Mouse (Mus musculus): ENCODE results near the gene Tnip1. TPM values are rescaled to one million over a fixed set of nuclear protein-coding genes. Genes with fewer than 3 reads are reported as not detected.

The Tnip1 gene
- total and polyA plus RNA-seq, 3 experiments = 8.1 to 19.7 TPM; not detected in 1

DNA sequence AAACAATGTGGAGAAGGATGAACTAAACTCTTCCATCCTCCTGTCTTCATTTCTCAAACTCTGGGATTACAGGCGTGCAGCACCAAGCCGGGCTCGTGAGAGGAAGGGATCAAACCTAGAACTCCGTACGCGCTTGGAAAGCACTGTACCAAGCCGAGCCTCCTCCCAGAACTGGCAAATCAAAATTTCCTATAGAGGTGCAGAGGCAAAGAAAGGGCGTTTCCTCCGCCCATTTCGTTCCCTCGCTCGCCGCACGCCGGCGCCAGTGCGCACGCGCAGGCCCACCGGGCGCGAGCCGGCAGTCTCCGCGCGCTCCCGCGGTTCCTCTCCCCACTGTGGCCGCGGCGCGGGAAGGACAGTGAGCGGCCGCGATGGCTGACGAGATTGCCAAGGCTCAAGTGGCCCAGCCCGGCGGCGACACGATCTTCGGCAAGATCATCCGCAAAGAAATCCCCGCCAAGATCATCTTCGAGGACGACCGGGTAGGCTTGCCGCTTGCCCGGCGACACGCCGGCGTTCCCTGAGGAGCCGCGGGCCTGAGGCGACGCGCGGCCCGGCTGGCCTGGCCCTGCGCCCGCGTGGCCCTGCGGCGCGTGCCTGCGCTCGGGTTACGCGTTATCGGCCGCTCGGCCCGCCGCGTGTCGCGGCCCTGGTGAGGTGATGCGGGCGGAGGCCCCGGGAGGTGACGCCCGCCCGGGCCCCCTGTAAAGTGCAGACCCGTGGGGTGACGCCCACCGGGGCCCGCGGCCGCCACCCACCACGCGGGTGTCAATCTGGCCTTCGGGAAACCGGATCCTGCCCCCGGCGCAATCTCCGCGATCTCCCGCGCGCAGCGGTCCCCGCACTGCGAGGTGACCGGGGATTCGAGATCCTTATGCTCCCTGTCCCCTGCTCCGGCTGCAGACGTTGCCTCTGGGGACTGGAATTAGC lies 96.3 kb downstream of the Tnip1 start, which contains the start of gene Hint1 (continued):
- peak; percentile 99 for TF ChIP-seq NRF1 (IDR thresholded peaks at IDR 0.05; ENCODE audit: insufficient read depth, low read depth, low read length, poor library complexity, severe bottlenecking)
- peak; percentile 82; the same call in 1 of the 2 replicates for TF ChIP-seq POLR2AphosphoS2 (IDR thresholded peaks at IDR 0.05; ENCODE audit: low read length)
- TF ChIP-seq KAT2A (conservative IDR thresholded peaks at IDR 0.05; ENCODE audit: low read depth, low read length) = no peak; the same call in 1 of the 2 replicates
- TF ChIP-seq EP300 (IDR thresholded peaks at IDR 0.05; ENCODE audit: low read depth in 1 of 2, low read length in 2 of 2) = no peak

- H3K27me3 ChIP-seq (ENCODE audit: control insufficient read depth in 1 of 2, insufficient read depth in 2 of 2, low read length in 2 of 2) = no peaks in the 10 kb centered on the region
- peak overlapping the region; percentile 70 for H3K27ac ChIP-seq (ENCODE audit: control insufficient read depth, low read depth, low read length)
- H3K79me2 ChIP-seq (ENCODE audit: control insufficient read depth, insufficient read depth, low read length, poor library complexity) = peaks cover 21% of the 10 kb centered on the region
- peaks cover 7 to 27% of the 10 kb centered on the region in 2 experiments for H3K4me1 ChIP-seq (ENCODE audit: control insufficient read depth in 1 of 2, insufficient read depth in 2 of 2, low read length in 2 of 2)
- H3K9ac ChIP-seq (ENCODE audit: control insufficient read depth, low read depth, low read length, poor library complexity, severe bottlenecking) = peak overlapping the region; percentile 69
- DNase-seq (ENCODE audit: low read depth, low spot score) = peak; percentile 78
- H3K9me3 ChIP-seq (replicated peaks; ENCODE audit: insufficient read depth, low read length) = no peaks in the 10 kb centered on the region
- peak overlapping the region; percentile 65 to 81 for H3K4me3 ChIP-seq (ENCODE audit: control insufficient read depth in 1 of 2, insufficient read depth in 1 of 2, low read depth in 2 of 2, low read length in 2 of 2)
- H3K36me3 ChIP-seq (ENCODE audit: control insufficient read depth in 1 of 2, insufficient read depth in 2 of 2, low read length in 2 of 2) = peaks cover 2 to 28% of the 10 kb centered on the region in 2 experiments; a peak in 3 of 4 replicates
- TF ChIP-seq ZKSCAN1 (IDR thresholded peaks at IDR 0.05; ENCODE audit: low read depth, low read length) = no peak
- no peak for TF ChIP-seq POLR2AphosphoS2 (IDR thresholded peaks at IDR 0.05; ENCODE audit: low read length)
- no peak for TF ChIP-seq ZC3H11A (IDR thresholded peaks at IDR 0.05; ENCODE audit: low read depth, low read length)
- no peak for TF ChIP-seq HCFC1 (IDR thresholded peaks at IDR 0.05; ENCODE audit: low read depth, low read length)
- TF ChIP-seq MYC (IDR thresholded peaks at IDR 0.05; ENCODE audit: low read depth, low read length) = peak; percentile 64; the same call in 1 of the 2 replicates
- no peak for TF ChIP-seq TBP (IDR thresholded peaks at IDR 0.05; ENCODE audit: low read depth, low read length)
- no peak for TF ChIP-seq UBTF (IDR thresholded peaks at IDR 0.05; ENCODE audit: borderline replicate concordance, insufficient read depth, low read depth, low read length)
- no peak for TF ChIP-seq BHLHE40 (IDR thresholded peaks at IDR 0.05; ENCODE audit: borderline replicate concordance, low read depth, low read length)
- no peak for TF ChIP-seq POLR2AphosphoS5 (IDR thresholded peaks at IDR 0.05; ENCODE audit: borderline replicate concordance, low read depth, low read length)
- no peak for TF ChIP-seq RCOR1 (IDR thresholded peaks at IDR 0.05; ENCODE audit: low read depth, low read length)
- TF ChIP-seq MAZ (IDR thresholded peaks at IDR 0.05; ENCODE audit: low read depth, low read length) = no peak
- TF ChIP-seq USF2 (IDR thresholded peaks at IDR 0.05; ENCODE audit: borderline replicate concordance in 1 of 2, insufficient read depth in 1 of 2, low read depth in 1 of 2, low read length in 2 of 2) = no peak
- no peak for TF ChIP-seq JUND (IDR thresholded peaks at IDR 0.05; ENCODE audit: low read depth, low read length)
- TF ChIP-seq SMC3 (IDR thresholded peaks at IDR 0.05; ENCODE audit: low read depth, low read length) = no peak
- no peak for TF ChIP-seq EP300 (IDR thresholded peaks at IDR 0.05; ENCODE audit: low read depth in 1 of 2, low read length in 2 of 2)
- TF ChIP-seq ETS1 (IDR thresholded peaks at IDR 0.05; ENCODE audit: low read depth, low read length) = peak; percentile 12; the same call in 1 of the 2 replicates
- no peak for TF ChIP-seq NRF1 (IDR thresholded peaks at IDR 0.05; ENCODE audit: insufficient read depth, low read depth, low read length, poor library complexity, severe bottlenecking)
- no peak for TF ChIP-seq USF1 (IDR thresholded peaks at IDR 0.05; ENCODE audit: low read depth, low read length)
- TF ChIP-seq GABPA (IDR thresholded peaks at IDR 0.05; ENCODE audit: low read depth, low read length) = no peak
- TF ChIP-seq ZNF384 (IDR thresholded peaks at IDR 0.05; ENCODE audit: low read depth, low read length) = no peak
- no peak for TF ChIP-seq MYB (IDR thresholded peaks at IDR 0.05; ENCODE audit: low read depth, low read length)
- no peak for TF ChIP-seq KAT2A (conservative IDR thresholded peaks at IDR 0.05; ENCODE audit: low read depth, low read length)
- peak; percentile 43; the same call in 1 of the 2 replicates for TF ChIP-seq SIN3A (IDR thresholded peaks at IDR 0.05; ENCODE audit: low read length)
- TF ChIP-seq MAX (IDR thresholded peaks at IDR 0.05; ENCODE audit: low read length) = peak; percentile 65; the same call in 1 of the 2 replicates
- no peak for TF ChIP-seq TCF12 (IDR thresholded peaks at IDR 0.05; ENCODE audit: low read depth, low read length)
- no peak for TF ChIP-seq CHD1 (IDR thresholded peaks at IDR 0.05; ENCODE audit: low read depth, low read length)
- no peak for TF ChIP-seq ZMIZ1 (IDR thresholded peaks at IDR 0.05; ENCODE audit: low read depth, low read length)
- TF ChIP-seq CTCF (IDR thresholded peaks at IDR 0.05 in 2 of 3, conservative IDR thresholded peaks at IDR 0.05 in 1 of 3; ENCODE audit: control insufficient read depth in 1 of 3, insufficient read depth in 1 of 3, low read depth in 2 of 3, low read length in 3 of 3, poor library complexity in 1 of 3, severe bottlenecking in 1 of 3) = no peak
- TF ChIP-seq CHD2 (IDR thresholded peaks at IDR 0.05; ENCODE audit: low read length) = no peak
- no peak for TF ChIP-seq MAFK (IDR thresholded peaks at IDR 0.05; ENCODE audit: borderline replicate concordance, low read depth, low read length)
Measured at GRCm38 (mm10) chr11:54865330-54866085, 97.2 kb downstream of the Tnip1 start.
